Mouse (Mus musculus): ENCODE data around the gene Tas2r137. TPM values are rescaled to one million over a fixed set of nuclear protein-coding genes. Genes with fewer than 3 reads are reported as not detected.

The Tas2r137 gene
- not detected in 2 replicates for polyA plus RNA-seq (2015; fragmentation: Nextera tagmentation; extraction: Ambion mirVana)

DNA sequence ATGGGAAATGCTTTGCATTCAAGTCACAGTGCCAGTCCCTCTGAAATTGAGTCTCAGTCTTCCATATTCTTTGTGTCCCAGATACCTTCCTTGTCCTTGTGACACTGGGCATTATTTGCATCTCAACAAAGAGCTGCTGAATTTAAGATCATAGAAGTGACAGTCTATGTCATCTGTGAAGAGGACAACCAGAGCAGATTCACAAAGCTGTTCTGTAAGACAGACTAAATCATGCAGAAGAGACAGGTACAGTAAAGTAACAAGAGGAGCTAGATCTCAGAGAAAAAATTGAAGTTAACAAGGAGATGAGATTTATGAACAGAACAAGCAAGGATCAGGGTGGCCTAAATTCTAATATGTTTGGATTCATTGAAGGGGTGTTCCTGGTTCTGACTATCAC lies at the start of gene Tas2r137:
Gene Tas2r137, plus strand, starts transcription at position 301 of the 400 bp plus-strand sequence.
- H3K9ac ChIP-seq, result no peak within 1 kb of the TSS
- no peak for ATAC-seq (ENCODE audit: insufficient number of reproducible peaks, low FRiP score, low TSS enrichment, low read depth)

DNA sequence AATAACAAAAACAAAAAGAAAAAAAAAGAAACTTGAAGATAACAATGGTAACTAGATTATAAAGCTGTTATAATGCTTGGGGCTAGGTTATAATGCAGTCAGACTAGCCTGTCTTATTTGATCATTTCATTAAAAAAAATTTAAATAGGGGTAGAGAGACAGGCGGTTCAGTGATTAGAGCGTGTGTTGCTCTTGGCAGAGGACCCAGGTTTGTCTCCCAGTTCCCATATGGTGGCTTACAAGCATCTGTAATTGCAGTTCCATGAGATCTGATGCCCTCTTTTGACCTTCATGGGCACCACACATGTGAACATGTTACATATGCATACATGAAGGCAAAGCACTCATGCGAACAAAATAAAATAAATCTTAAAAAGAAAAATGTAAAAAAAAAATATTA lies 49.8 kb upstream of the Tas2r137 start:
- WGBS, result 63% methylated on average over 3 of the region's 3 CpGs
- H3K4me2 ChIP-seq (replicated peaks), result no peak overlapping the region

More for the DNA sequence above, at the start of gene Tas2r137:
- Histone ChIP-seq H3K27ac (replicated peaks) (no peak within 1 kb of the TSS), H3K9me3 (replicated peaks) (no peaks in the 10 kb centered on the region), H3K4me2 (replicated peaks) (no peak within 1 kb of the TSS), H3K36me3 (no peaks in the 10 kb centered on the region), H3K27me3 (no peaks in the 10 kb centered on the region), H3K4me1 (no peaks in the 10 kb centered on the region), H3K4me3 (replicated peaks) (no peak within 1 kb of the TSS)

GRCm38 (mm10) chr6:40441755-40442154 lies 49.3 kb upstream of the Tas2r137 start:
- 29% methylated on average over 3 of the region's 3 CpGs for WGBS
- H3K4me2 ChIP-seq (replicated peaks), result no peak overlapping the region
- ATAC-seq (ENCODE audit: insufficient number of reproducible peaks, low FRiP score, low TSS enrichment, low read depth), result no peak
- H3K36me3 ChIP-seq, result no peaks in the 10 kb centered on the region
- H3K27ac ChIP-seq (replicated peaks), result no peak overlapping the region
- H3K27me3 ChIP-seq, result peaks cover 34% of the 10 kb centered on the region
- no peak overlapping the region for H3K4me3 ChIP-seq (replicated peaks)
- no peaks in the 10 kb centered on the region for H3K9me3 ChIP-seq (replicated peaks)
- H3K4me1 ChIP-seq, result no peaks in the 10 kb centered on the region
- H3K9ac ChIP-seq, result no peak overlapping the region

More for the DNA sequence above, 49.8 kb upstream of the Tas2r137 start:
- Histone ChIP-seq H3K36me3 (no peaks in the 10 kb centered on the region), H3K9ac (no peak overlapping the region), H3K4me3 (replicated peaks) (no peak overlapping the region), H3K27ac (replicated peaks) (no peak overlapping the region), H3K9me3 (replicated peaks) (no peaks in the 10 kb centered on the region), H3K27me3 (peaks cover 34% of the 10 kb centered on the region), H3K4me1 (peaks cover under 1% of the 10 kb centered on the region; the same call in 1 of the 2 replicates)
- ATAC-seq (ENCODE audit: insufficient number of reproducible peaks, low FRiP score, low TSS enrichment, low read depth), result no peak

- no peak for ATAC-seq (ENCODE audit: insufficient number of reproducible peaks, low FRiP score, low TSS enrichment, low read depth)
- Histone ChIP-seq H3K9me3 (replicated peaks) (no peaks in the 10 kb centered on the region), H3K4me3 (replicated peaks) (no peak overlapping the region), H3K4me2 (replicated peaks) (no peak overlapping the region), H3K4me1 (no peaks in the 10 kb centered on the region), H3K27ac (replicated peaks) (no peak overlapping the region), H3K27me3 (peaks cover 21% of the 10 kb centered on the region), H3K9ac (no peak overlapping the region), H3K36me3 (no peaks in the 10 kb centered on the region)
- WGBS, result 30% methylated on average over 10 of the region's 10 CpGs
These were observed 47.6 kb upstream of the Tas2r137 start for GRCm38 (mm10) chr6:40443281-40443928.

GRCm38 (mm10) chr6:40448626-40449025 lies 42.4 kb upstream of the Tas2r137 start:
- Histone ChIP-seq H3K4me1 (no peaks in the 10 kb centered on the region), H3K27me3 (no peaks in the 10 kb centered on the region), H3K4me2 (replicated peaks) (no peak overlapping the region), H3K36me3 (no peaks in the 10 kb centered on the region), H3K27ac (replicated peaks) (no peak overlapping the region), H3K4me3 (replicated peaks) (no peak overlapping the region), H3K9me3 (replicated peaks) (no peaks in the 10 kb centered on the region), H3K9ac (no peak overlapping the region)
- ATAC-seq (ENCODE audit: insufficient number of reproducible peaks, low FRiP score, low TSS enrichment, low read depth), result no peak

- no peaks in the 10 kb centered on the region for H3K36me3 ChIP-seq
- peaks cover under 1% of the 10 kb centered on the region; the same call in 1 of the 2 replicates for H3K27me3 ChIP-seq
- WGBS, result 19% methylated on average over 7 of the region's 7 CpGs
- H3K9ac ChIP-seq, result no peak overlapping the region
- no peak overlapping the region for H3K4me3 ChIP-seq (replicated peaks)
- H3K4me2 ChIP-seq (replicated peaks), result no peak overlapping the region
- no peak for ATAC-seq (ENCODE audit: insufficient number of reproducible peaks, low FRiP score, low TSS enrichment, low read depth)
- H3K27ac ChIP-seq (replicated peaks), result no peak overlapping the region
- no peaks in the 10 kb centered on the region for H3K4me1 ChIP-seq
- no peaks in the 10 kb centered on the region for H3K9me3 ChIP-seq (replicated peaks)
These were observed 36.5 kb upstream of the Tas2r137 start for GRCm38 (mm10) chr6:40454436-40455041.

DNA sequence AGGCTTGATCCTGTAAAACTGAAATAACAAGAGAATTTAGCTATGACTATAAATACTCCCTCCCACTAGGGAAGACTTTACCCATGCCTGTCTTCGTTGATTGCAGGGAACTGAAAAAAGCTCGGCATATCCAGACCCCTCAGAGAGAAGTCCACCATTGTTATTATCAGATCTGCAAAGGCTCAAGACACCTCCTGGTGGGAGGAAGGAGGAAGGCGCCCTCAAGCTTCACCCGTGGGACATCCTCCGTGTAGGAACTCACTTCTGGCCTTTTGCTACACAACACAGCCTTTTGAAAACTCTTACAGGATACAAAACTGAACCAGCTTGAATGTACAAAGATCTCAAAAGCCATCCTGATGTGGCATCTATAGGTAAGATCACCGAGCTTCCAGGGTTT lies 25.3 kb upstream of the Tas2r137 start:
- WGBS, result 53% methylated on average over 6 of the region's 6 CpGs

DNA sequence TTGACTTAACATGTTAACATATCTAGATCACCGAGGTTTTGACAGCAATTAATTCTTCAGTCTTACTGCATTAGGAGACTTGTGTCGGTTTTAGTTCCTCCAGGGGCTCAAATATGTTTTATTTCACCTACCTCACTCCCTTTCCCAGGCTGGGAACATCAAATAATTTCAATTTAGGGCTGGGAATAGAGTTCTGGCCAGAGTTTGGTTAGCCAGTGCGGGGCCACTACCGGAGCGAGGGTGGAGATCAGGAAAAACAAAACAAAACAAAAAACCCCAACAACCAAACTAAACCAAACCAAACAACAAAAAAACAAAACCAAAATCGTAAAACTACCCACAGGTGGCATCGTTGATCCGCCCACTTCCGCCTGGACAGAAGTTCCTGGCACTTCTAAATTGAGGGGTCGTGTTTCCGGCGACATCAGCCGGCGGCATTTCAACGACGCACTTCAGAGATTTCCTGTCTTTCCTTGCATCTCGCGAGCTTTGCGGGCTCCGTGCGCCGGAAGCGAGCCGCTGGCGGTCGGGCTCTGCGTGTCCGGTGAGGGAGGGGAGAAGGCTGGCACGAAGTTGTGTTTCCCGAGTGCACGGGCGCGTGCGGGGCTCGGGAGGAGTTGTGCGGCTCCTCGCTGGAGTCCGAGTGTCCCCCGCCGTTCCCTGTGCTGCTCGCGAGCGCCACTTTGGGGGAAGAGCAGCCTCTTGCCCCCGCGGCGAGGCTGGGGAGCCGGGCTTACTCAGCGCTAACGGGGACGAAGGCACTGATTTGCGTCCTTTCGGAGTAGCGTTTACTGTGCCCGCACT lies 19.9 kb upstream of the Tas2r137 start, which contains the start of gene Ssbp1:
Gene Ssbp1, plus strand, starts transcription at position 437 of the 804 bp plus-strand sequence.
- ATAC-seq (ENCODE audit: insufficient number of reproducible peaks, low FRiP score, low TSS enrichment, low read depth), result peak; percentile 92
- peak within 1 kb of the TSS; percentile 98 for H3K27ac ChIP-seq (replicated peaks)
- peaks cover 8% of the 10 kb centered on the region for H3K4me1 ChIP-seq
- H3K4me2 ChIP-seq (replicated peaks), result peak within 1 kb of the TSS; percentile 63
- peaks cover 25% of the 10 kb centered on the region for H3K36me3 ChIP-seq
- peak within 1 kb of the TSS; percentile 93 for H3K9ac ChIP-seq
- peak within 1 kb of the TSS; percentile 87 for H3K4me3 ChIP-seq (replicated peaks)
- WGBS, result under 1% methylated on average over 54 of the region's 54 CpGs
- no peaks in the 10 kb centered on the region for H3K9me3 ChIP-seq (replicated peaks)
- H3K27me3 ChIP-seq, result no peaks in the 10 kb centered on the region

More for the DNA sequence above, 25.3 kb upstream of the Tas2r137 start:
- H3K9ac ChIP-seq, result no peak overlapping the region
- H3K4me2 ChIP-seq (replicated peaks), result no peak overlapping the region
- no peaks in the 10 kb centered on the region for H3K27me3 ChIP-seq
- no peaks in the 10 kb centered on the region for H3K4me1 ChIP-seq
- H3K36me3 ChIP-seq, result no peaks in the 10 kb centered on the region
- no peaks in the 10 kb centered on the region for H3K9me3 ChIP-seq (replicated peaks)
- ATAC-seq (ENCODE audit: insufficient number of reproducible peaks, low FRiP score, low TSS enrichment, low read depth), result no peak
- no peak overlapping the region for H3K27ac ChIP-seq (replicated peaks)
- no peak overlapping the region for H3K4me3 ChIP-seq (replicated peaks)

GRCm38 (mm10) chr6:40471720-40472010 lies 19.4 kb upstream of the Tas2r137 start:
- Histone ChIP-seq H3K4me2 (replicated peaks) (peak overlapping the region; percentile 63), H3K4me3 (replicated peaks) (peak overlapping the region; percentile 87), H3K9ac (peak overlapping the region; percentile 93), H3K27ac (replicated peaks) (peak overlapping the region; percentile 98), H3K9me3 (replicated peaks) (no peaks in the 10 kb centered on the region), H3K4me1 (peaks cover 8% of the 10 kb centered on the region), H3K36me3 (peaks cover 29% of the 10 kb centered on the region), H3K27me3 (no peaks in the 10 kb centered on the region)
- 0% methylated on average over 7 of the region's 7 CpGs for WGBS
- no peak for ATAC-seq (ENCODE audit: insufficient number of reproducible peaks, low FRiP score, low TSS enrichment, low read depth)

DNA sequence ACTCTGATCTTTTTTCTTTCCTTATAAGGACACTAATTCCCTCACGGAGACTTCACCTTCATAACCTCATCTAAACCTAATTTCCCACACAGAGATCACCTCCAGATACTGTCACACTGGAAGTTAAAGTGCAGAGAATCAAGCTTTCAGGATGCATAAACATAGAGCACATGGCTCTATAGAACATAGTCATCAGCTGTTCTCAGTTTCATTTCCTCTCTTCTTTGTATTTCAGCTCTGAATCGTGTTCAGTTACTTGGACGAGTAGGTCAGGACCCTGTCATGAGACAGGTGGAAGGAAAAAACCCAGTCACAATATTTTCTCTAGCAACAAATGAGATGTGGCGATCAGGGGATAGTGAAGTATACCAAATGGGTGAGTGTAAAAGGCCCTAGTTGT lies 14.9 kb upstream of the Tas2r137 start:
- Histone ChIP-seq H3K36me3 (peaks cover 52% of the 10 kb centered on the region), H3K9me3 (replicated peaks) (no peaks in the 10 kb centered on the region), H3K9ac (no peak overlapping the region), H3K4me3 (replicated peaks) (no peak overlapping the region), H3K4me2 (replicated peaks) (no peak overlapping the region), H3K27me3 (no peaks in the 10 kb centered on the region), H3K4me1 (peaks cover 8% of the 10 kb centered on the region), H3K27ac (replicated peaks) (no peak overlapping the region)
- 90% methylated on average over 4 of the region's 4 CpGs for WGBS
- no peak for ATAC-seq (ENCODE audit: insufficient number of reproducible peaks, low FRiP score, low TSS enrichment, low read depth)

GRCm38 (mm10) chr6:40479705-40480104 lies 11.3 kb upstream of the Tas2r137 start:
- H3K36me3 ChIP-seq, result peaks cover 68% of the 10 kb centered on the region
- H3K4me3 ChIP-seq (replicated peaks), result no peak overlapping the region
- no peak overlapping the region for H3K9ac ChIP-seq
- no peak overlapping the region for H3K27ac ChIP-seq (replicated peaks)
- no peaks in the 10 kb centered on the region for H3K4me1 ChIP-seq
- no peaks in the 10 kb centered on the region for H3K27me3 ChIP-seq
- no peaks in the 10 kb centered on the region for H3K9me3 ChIP-seq (replicated peaks)
- WGBS, result 92% methylated on average over 1 of the region's 1 CpGs
- no peak overlapping the region for H3K4me2 ChIP-seq (replicated peaks)
- no peak for ATAC-seq (ENCODE audit: insufficient number of reproducible peaks, low FRiP score, low TSS enrichment, low read depth)

All from embryonic facial prominence, embryonic 15.5 days (tissue).